Mouse (Mus musculus) adrenal gland, postnatal 25 days (tissue): ENCODE measurements around the gene Cpvl. TPM values are rescaled to one million over a fixed set of nuclear protein-coding genes. Genes with fewer than 3 reads are reported as not detected.

ENCODE experiments used
- DNase-seq: peaks from one replicate; pipeline ENCODE4 v3.0.0; 2021; ENCODE audit warnings: mixed read lengths
- total RNA-seq: library from RNA; stranded (reverse); gene quantifications from 2 replicates; pipeline ENCODE4 v1.2.3, GENCODE M21; 2021

Gene Cpvl
- total RNA-seq, 1 experiment from 2014 or later: not detected

DNA sequence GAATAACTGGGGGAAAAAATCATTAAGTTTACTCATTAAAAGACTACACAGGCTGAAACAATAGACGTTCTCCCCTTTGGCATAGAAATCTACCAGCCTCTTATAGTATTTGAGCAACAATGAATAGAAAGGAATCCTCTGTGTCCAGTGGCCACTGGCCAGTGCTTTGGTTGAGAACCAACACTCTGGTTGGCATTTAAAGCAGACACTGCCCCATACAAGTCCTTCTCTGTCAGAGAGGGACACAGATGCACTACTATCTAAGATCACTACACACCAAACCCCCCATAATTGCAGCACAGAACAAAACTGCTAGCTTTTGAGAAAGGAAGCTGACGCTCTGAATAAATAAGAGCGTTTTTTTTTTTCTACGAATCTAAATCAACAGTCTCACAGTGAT, 93.5 kb downstream of the Cpvl start:
- no peak for DNase-seq

DNA sequence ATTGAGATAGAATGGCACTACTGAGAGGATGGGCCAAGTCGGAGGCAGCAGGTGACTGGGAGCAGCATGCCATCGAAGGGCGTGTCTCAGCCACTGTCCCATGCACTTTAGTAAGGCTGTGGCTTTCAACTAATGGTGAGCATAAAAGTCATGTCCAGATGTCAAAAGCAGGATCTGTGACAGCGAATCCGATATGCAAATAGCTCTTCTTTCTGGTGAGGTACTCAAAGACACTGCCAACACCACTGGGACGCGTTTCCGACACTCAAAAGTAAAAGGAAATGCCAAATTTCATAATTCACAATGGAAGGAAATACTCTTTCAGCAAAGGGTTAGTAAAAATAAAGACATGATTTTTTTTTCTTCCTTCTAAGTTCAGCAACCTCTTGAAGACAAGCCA, 94.0 kb downstream of the Cpvl start:
- DNase-seq: no peak

DNA sequence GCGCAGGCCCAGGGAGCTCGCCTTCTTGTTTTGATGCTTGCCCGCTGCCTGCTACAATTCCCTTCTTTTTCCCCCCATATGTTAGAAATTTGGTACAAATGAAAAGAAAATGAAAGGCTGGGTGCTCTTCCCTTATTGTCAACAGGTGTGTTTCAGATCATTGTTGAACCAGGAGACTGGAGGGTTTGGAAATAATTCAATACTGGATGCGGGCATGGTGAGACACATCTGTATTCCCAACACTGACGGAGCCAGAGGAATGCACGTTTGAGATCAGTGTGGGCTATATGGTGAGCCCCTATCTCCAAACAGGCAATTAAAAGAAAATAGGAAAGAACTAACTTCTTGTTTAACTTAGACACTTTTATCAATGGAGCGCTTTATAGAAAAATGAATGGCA, 95.1 kb downstream of the Cpvl start:
- no peak for DNase-seq

DNA sequence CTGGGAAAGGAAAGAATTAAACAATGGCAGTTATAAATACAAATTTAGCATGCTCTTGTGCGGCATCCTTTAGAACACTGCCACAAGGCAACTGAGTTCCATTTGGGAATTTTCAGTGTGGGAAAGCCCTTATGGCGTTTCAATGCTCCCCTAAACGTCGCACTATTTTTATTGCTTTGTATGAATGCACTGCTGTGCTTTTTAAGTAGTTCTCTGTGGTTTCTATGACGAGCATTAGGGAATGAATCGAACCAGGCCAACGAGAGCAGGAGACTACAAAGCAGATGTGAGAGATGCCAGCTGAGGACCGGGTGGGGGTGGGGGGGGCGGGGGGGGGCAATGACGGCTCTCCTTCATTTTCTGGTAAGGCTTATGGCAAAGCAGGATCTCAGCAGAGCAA, 96.8 kb downstream of the Cpvl start:
- DNase-seq: no peak

DNA sequence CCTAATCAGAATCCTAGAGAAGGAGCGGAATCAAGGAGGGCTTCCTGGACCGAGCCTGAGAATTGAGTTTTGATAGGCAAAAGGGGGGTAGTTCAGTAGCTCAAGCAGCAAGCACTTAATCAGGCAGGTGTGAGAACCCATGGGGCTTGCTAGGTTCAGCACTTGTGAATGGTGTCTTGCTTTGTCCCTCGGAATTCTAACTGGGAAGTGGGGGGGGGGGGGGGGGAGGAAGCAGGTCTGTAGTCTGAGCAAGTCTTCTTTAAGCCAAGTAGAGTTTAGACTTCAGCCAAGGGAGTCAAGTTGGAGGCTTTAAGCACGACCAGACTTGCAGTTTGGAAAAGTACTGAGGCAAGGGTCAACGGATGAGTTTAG, 97.2 kb downstream of the Cpvl start:
- no peak for DNase-seq

DNA sequence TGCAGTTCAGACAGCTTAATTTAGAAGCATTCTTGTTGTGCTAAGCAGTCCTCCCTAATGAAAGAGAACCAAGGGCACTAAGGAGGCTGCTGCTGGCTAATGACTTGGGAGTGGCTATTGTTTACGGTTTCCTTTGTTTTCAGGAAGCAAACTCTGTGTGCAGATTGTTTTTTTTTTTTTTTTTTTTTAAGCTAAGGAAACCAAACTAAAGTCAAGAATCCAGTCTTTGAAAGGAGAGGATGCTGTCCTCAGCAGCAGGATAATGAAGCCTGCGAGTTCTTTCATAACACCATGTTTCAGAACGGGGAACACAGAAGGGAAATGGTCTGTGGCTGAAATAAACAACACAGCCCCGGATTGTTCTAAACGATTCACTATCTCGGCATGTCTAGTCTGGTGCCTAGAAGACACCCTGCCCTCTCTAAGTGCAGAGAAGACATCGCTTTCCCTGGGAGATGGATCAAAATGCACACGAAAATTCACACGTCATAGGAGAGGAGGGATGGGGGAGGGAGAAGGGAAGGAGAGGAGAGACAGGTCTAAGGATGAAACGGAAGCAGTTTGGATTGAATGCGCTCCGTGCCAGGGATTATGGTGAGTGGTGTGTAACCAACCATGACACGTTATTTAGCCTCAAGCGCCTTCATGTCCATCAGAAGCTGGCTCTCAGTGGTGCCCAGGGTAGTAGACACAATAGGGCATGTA, 97.8 kb downstream of the Cpvl start:
- DNase-seq: no peak

DNA sequence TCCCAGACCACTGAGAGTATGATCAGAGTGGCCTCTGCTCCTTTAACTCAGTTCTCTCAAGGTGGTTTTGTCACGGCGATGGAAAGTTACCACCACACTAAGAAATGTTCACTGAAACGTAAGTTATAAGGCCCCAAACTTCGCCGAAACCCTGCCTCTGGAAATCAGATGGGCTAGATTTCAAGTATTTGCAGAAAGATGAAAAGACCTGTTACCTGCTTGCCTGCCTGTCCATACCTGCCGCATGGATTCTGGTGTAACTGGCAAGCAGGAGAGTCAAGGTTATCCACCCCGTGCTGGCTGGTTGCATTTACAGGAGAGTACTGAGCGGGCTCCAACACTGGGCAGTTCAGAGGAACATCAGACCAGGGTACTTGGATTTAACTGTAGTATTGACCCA, 98.9 kb downstream of the Cpvl start:
- DNase-seq: no peak

DNA sequence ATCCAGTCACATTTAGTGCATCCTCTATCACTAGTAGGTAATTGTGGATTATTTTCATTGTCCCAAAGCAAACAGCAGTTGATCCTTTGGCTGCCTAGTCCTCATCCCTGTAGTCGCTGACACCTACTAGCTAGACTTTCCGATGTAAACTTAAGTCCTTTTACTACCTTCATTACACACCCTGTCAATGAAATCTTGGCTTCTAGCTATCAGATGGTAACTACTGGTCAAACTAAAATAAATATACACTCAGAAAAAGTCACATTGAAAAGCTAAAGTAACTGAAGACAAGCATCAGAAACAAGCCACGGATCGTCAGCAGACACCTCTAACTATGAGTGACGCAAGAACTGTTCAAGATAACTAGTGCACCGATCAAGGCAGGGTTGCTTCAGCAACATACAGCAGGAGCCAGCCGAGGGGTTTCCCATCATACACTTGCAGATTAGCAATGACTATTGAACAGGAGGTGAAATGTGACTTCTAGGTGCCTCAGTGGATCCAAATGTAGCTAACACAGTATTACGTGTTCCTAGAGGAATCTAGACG, 103.5 kb downstream of the Cpvl start:
- DNase-seq: no peak

DNA sequence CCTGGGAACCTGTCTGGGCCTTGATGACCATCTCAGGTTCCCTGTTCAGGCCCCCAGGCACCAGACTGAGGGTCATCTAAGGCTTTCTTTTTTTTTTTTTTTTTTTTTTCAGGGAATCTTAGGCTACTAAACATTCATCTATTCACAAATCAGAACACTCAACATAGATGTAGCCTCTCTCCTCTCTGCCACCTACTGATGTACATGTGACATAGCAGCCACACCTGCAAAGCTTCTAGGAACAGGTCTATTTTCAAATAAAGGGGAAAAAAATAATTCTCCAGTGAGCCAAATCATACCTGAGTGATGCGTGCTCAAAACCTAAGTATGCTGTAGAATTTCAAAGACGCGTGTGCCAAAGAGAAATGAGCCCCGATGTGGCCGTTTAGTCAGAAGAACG, 106.6 kb downstream of the Cpvl start:
- no peak for DNase-seq

DNA sequence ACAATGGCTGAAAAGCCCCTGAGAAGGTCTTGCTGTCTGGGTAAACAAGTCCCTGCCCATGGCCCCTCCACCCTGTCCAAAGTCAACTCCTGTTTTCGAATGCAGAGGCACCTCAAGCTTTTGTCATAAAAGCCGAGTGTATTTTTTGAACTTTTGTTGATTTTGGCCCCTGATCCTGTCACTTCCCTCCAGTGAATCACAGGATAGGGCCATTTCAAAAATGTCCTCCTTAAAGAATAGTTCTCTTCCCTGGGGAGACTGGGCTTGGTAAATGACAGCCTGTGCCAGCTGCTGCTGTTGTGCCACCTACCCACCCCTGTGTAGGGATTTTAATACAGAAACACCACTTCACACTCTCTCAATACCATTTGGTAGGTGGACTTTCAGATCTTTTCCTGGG, 115.5 kb downstream of the Cpvl start:
- DNase-seq: no peak

DNA sequence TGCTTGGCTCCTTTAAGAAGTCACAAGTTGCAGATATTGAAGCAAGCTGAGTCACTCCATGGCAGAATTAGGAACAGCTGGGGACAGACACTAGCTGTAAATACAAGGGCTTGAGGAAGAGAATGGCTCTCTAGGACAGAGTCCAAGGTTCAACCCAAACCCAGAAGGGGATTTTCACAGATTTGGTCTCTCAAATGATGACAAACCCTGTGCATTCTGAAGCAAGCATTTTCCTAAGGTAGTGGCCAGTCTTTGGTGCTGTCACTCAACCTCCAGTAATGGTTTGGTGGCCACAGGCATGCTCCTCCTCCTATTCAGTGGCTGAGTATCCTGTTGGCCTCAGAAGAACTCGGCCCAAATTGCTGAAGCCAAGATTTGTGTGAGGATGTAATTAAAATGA, 119.4 kb downstream of the Cpvl start:
- no peak for DNase-seq

DNA sequence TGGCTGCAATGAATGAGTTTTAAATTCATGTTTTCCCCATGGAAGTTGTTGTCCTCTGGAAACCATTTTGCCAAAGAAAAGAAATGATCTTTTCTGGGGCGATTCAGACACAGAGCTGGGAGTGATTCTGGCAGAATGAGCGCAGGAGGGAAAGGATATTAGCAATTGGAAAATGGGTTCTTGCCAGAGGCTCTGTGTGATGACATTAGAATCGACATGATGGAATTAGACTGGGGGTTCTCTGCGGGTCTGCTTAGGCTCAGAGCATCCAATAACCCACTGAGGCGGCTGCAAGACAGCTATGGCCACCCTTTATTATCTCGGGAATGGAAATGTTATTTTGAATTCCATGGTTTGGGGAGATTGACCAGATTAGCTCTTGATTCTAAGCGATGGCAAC, 120.6 kb downstream of the Cpvl start:
- DNase-seq: no peak

DNA sequence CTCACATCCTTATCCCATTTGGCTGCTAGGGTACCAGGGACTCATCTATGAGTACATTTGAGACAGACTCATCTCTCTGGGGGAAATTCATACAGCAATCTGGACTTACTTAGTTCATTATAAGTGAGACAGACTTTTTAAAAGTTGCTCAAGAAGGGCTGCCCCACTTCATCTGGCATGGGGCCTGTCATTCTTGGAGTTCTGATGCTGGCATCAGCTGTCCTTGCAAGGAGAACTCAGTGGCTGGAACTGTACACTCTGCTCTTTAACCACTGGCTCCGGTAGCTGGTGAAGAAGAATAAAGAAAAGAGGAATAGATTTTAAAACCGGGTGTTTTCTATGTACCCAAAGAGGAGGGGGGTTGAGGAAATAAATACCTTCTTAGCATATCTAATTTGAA, 121.7 kb downstream of the Cpvl start:
- DNase-seq: no peak

DNA sequence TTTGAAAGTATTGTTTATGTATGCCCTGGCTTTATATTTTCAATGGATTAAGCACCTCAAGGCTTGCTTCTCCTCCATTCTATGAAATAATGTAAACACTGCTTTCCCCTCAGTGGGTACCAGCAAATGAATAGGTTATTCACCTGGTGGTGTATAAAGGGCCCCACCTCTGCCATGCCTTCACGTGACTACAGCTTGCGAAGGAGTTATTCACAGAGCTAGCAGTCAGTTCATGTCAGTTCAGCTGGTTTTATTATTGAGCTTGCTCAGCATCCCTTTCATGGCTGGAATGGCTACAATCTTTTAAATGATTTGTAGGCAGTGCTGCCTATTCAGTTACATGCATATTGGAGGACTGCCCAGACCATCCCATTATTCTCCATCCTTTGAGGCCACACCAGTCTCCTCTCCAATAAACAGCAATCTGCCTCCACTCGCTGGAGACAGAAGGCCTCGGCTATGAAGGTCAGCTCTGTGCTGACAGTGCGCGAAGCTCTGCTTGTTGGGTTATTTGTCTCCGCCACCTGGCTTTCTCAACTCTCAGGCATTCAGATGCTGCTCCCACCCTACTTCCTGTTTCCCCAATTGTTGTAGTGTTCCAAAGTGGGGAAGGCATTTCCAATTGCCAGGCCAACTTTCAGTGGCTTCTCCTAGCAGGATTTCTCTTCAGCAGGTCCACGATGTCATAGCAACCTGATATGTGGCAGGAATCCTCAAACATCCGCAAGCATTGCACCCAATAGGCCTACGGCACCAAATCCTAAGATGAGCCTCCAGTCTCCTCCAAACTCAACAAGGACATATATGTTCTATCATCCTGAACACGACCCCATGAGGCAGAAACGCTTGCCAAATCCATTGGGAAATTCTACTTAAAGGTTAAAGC, 123.3 kb downstream of the Cpvl start:
- DNase-seq: no peak

DNA sequence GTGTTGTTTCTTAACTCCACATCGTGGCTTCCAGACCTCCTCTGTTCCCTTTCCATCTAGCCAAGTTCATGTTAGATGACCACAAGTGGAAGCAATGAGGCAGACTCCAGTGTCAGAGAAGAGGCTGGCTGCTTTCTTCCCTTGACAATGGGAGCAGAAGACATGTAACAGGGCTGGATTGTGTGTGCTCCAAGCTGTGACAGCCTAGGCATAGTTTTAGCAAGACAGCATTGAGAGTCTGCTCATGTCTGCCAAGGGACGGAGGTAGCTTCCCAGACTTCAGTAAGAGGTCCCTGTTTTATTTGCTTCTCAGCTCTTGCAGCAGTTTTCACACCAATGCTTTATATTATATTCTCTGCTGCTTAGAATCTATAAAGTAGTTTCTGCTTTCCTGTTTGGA, 124.2 kb downstream of the Cpvl start:
- no peak for DNase-seq

DNA sequence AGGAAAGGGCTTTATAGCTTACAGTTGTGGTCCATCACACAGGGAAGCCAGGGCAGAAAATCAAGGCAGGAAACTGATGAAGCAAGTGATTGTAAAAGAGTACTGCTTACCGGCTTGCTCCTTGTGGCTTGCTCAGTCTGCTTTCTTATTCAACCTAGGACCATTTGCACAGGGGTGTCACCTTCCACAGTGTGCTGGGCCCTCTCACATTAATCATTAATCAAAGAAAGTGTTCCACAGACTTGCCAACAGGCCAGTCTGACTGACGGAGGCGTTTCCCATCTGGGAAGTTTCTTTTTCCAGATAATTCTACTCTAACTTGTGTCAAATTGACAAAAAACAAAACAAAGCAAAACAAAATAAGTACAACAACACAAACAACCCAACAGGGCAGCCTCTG, 124.9 kb downstream of the Cpvl start:
- DNase-seq: no peak

DNA sequence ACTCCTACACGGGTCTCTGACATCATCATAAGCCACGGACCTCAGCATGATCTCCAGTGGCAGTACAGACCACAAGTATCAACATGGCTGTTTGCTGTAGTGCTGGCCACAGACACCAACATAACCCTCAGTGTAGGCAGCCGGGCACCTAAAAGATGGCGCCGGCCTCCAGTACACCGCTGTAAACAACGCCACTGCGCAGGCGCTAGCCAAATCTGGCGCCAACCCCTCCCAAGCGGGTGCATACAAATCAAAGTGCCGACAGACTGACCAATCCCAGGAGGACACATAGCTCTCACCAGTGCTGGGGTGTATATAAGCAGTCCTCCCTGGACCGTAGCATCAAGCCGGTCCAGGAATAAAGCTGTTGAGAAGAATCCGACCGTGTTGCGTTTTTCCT, 133.8 kb downstream of the Cpvl start:
- no peak for DNase-seq

DNA sequence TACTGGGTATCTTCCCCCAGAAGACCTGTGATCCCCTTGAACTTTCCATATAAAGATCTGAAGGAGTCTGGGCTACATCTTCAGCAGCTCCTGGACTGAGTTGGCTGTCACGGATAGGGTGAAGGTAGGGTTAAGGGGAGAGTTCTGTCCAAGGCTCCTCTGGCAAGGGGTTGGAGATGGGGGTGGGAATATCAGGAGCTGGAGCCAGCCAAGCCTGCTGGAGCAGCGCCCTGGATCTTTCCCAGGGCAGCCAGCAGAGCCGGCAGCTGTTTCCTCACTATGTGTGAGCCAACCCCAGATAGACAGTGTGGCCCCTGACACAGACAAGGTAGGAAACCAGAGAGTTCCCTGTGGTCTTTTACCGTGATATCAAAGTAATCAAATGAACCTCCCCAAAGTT, 153.3 kb downstream of the Cpvl start:
- DNase-seq: peak; percentile 31

Other genes starting within 250 kb of the Cpvl start
- gene Tril, start 157.8 kb downstream of the Cpvl start, total RNA-seq: 6.3 and 8.1 TPM in 2 replicates
- 4.8 and 10.4 TPM in 2 replicates for gene Chn2, start 60.9 kb upstream of the Cpvl start, total RNA-seq